12 mouse cellular contexts compared by ENCODE assay signal in genomic region chr6:54704539-54704845, GRCm38 (mm10). TPM values are rescaled to one million over a fixed set of nuclear protein-coding genes. Genes with fewer than 3 reads are reported as not detected.
A peak's percentile ranks its signal among the peaks of the same experiment; 100 is the strongest.
DNase-seq lines count a peak whose midpoint lies in the region; ATAC-seq and TF ChIP-seq lines count a peak whose summit lies in the region.
"Had no signal": no experiment of that assay in that cellular context is flagged by ENCODE, and none has a peak within 500 bp of the region (broad histone marks: within the 10 kb centered on the region; RNA-seq: fewer than 3 reads in every experiment).

No protein-coding gene starts in this region.

- H3K9ac ChIP-seq in heart, embryonic 11.5 days (ENCODE audit: low read depth, low read length) = no peak overlapping the region
- H3K9ac ChIP-seq in forebrain, embryonic 13.5 days = peak overlapping the region; percentile 50; the same call in 1 of the 2 replicates
- no peak overlapping the region for H3K9ac ChIP-seq in hindbrain, embryonic 16.5 days (ENCODE audit: low read depth, low read length)
- 0 out of 2 replicates have a peak overlapping the region, but pooled peaks have one; percentile 2 for H3K9ac ChIP-seq in midbrain, postnatal 0 days (replicated peaks; ENCODE audit: low read length, poor library complexity, severe bottlenecking)

- peaks cover 18% of the 10 kb centered on the region for H3K4me1 ChIP-seq in heart, embryonic 10.5 days
- peaks cover 6% of the 10 kb centered on the region; the same call in 1 of the 2 replicates for H3K4me1 ChIP-seq in heart, embryonic 11.5 days (ENCODE audit: control insufficient read depth, insufficient read depth, low read length)
- H3K4me1 ChIP-seq in forebrain, embryonic 13.5 days = peaks cover 46% of the 10 kb centered on the region
- peaks cover 15% of the 10 kb centered on the region for H3K4me1 ChIP-seq in hindbrain, embryonic 16.5 days (ENCODE audit: control insufficient read depth, insufficient read depth, low read depth, low read length)
- no peaks in the 10 kb centered on the region for H3K4me1 ChIP-seq in midbrain, postnatal 0 days (ENCODE audit: insufficient read depth, low read length)

- H3K36me3 ChIP-seq in heart, embryonic 10.5 days = no peaks in the 10 kb centered on the region
- no peaks in the 10 kb centered on the region for H3K36me3 ChIP-seq in heart, embryonic 11.5 days (ENCODE audit: control insufficient read depth, insufficient read depth, low read length)
- H3K36me3 ChIP-seq in forebrain, embryonic 13.5 days (ENCODE audit: poor library complexity, severe bottlenecking) = no peaks in the 10 kb centered on the region
- H3K36me3 ChIP-seq in hindbrain, embryonic 16.5 days (ENCODE audit: control insufficient read depth, insufficient read depth, low read length) = peaks cover 3% of the 10 kb centered on the region; the same call in 1 of the 2 replicates
- H3K36me3 ChIP-seq in midbrain, postnatal 0 days (ENCODE audit: insufficient read depth, low read length) = no peaks in the 10 kb centered on the region; the same call in 1 of the 2 replicates

- WGBS in heart, embryonic 10.5 days = 25% methylated on average over 6 of the region's 6 CpGs
- WGBS in heart, embryonic 11.5 days (ENCODE audit: insufficient replicate concordance) = 35% methylated on average over 6 of the region's 6 CpGs
- WGBS in forebrain, embryonic 13.5 days = 22% methylated on average over 6 of the region's 6 CpGs
- 28% methylated on average over 6 of the region's 6 CpGs for WGBS in hindbrain, embryonic 16.5 days
- WGBS in midbrain, postnatal 0 days = 24% methylated on average over 6 of the region's 6 CpGs

- H3K4me3 ChIP-seq in heart, embryonic 10.5 days = no peak overlapping the region
- H3K4me3 ChIP-seq in heart, embryonic 11.5 days (ENCODE audit: low read depth, low read length) = no peak overlapping the region
- H3K4me3 ChIP-seq in forebrain, embryonic 13.5 days = no peak overlapping the region
- H3K4me3 ChIP-seq in hindbrain, embryonic 16.5 days (ENCODE audit: low read length) = no peak overlapping the region
- H3K4me3 ChIP-seq in midbrain, postnatal 0 days (ENCODE audit: low read depth, low read length) = no peak overlapping the region

- intact Hi-C loops in gastrocnemius, postnatal 14 days (cut with DNase I; ENCODE audit: low total_unique reads) = loop anchor here (10.0 kb wide), 2 partner anchors 210 to 300 kb away; no protein-coding TSS in a partner anchor

- DNase-seq in heart, embryonic 10.5 days (ENCODE audit: low spot score) = peak; percentile 50
- no peak for DNase-seq in midbrain, postnatal 0 days (ENCODE audit: low spot score)
- DNase-seq in cerebellum, postnatal 36 days = no peak
- no peak for DNase-seq in gastrocnemius, postnatal 14 days
- no peak for DNase-seq in cerebellum, adult 8-10 months
- DNase-seq: cerebellum, adult 18-20 months; heart, postnatal 10 days; right cerebral cortex, postnatal 25 days had no signal

- no peaks in the 10 kb centered on the region for H3K9me3 ChIP-seq in heart, embryonic 10.5 days
- H3K9me3 ChIP-seq in heart, embryonic 11.5 days (replicated peaks; ENCODE audit: control insufficient read depth, low read length) = no peaks in the 10 kb centered on the region
- H3K9me3 ChIP-seq in forebrain, embryonic 13.5 days (replicated peaks) = no peaks in the 10 kb centered on the region
- H3K9me3 ChIP-seq in hindbrain, embryonic 16.5 days (ENCODE audit: control insufficient read depth, low read length) = no peaks in the 10 kb centered on the region
- H3K9me3 ChIP-seq in midbrain, postnatal 0 days (ENCODE audit: low read length) = no peaks in the 10 kb centered on the region

- H3K27me3 ChIP-seq in heart, embryonic 10.5 days (ENCODE audit: insufficient read depth, poor library complexity, severe bottlenecking) = peaks cover 52% of the 10 kb centered on the region
- H3K27me3 ChIP-seq in heart, embryonic 11.5 days (ENCODE audit: control insufficient read depth, insufficient read depth, low read length) = peaks cover 24% of the 10 kb centered on the region
- H3K27me3 ChIP-seq in forebrain, embryonic 13.5 days = peaks cover 7% of the 10 kb centered on the region; the same call in 1 of the 2 replicates
- no peaks in the 10 kb centered on the region for H3K27me3 ChIP-seq in hindbrain, embryonic 16.5 days (replicated peaks; ENCODE audit: control insufficient read depth, insufficient read depth, low read length)
- H3K27me3 ChIP-seq in midbrain, postnatal 0 days (ENCODE audit: insufficient read depth, low read length) = no peaks in the 10 kb centered on the region

- no peak for ATAC-seq in heart, embryonic 11.5 days (replicated peaks; ENCODE audit: insufficient number of reproducible peaks, low FRiP score, low TSS enrichment)
- no peak for ATAC-seq in forebrain, embryonic 13.5 days
- no peak for ATAC-seq in hindbrain, embryonic 16.5 days
- ATAC-seq in midbrain, postnatal 0 days (ENCODE audit: low FRiP score) = 0 out of 2 replicates have a peak, but pooled peaks have one; percentile 28

- H3K27ac ChIP-seq in heart, embryonic 10.5 days = no peak overlapping the region
- no peak overlapping the region for H3K27ac ChIP-seq in heart, embryonic 11.5 days (ENCODE audit: low read depth, low read length)
- H3K27ac ChIP-seq in forebrain, embryonic 13.5 days = peak overlapping the region; percentile 86
- peak overlapping the region; percentile 63 for H3K27ac ChIP-seq in hindbrain, embryonic 16.5 days (ENCODE audit: low read depth, low read length)
- peak overlapping the region; percentile 12; the same call in 1 of the 2 replicates for H3K27ac ChIP-seq in midbrain, postnatal 0 days (ENCODE audit: low read depth, low read length)

- no peak for TF ChIP-seq CTCF in midbrain, postnatal 0 days (IDR thresholded peaks at IDR 0.05)

- H3K4me2 ChIP-seq in heart, embryonic 11.5 days = no peak overlapping the region
- H3K4me2 ChIP-seq in forebrain, embryonic 13.5 days = no peak overlapping the region; the same call in 1 of the 2 replicates
- no peak overlapping the region for H3K4me2 ChIP-seq in hindbrain, embryonic 16.5 days (ENCODE audit: low read length)
- no peak overlapping the region for H3K4me2 ChIP-seq in midbrain, postnatal 0 days (ENCODE audit: low read depth, low read length, poor library complexity, severe bottlenecking)

RNA-seq across cellular contexts. Expression of gene Mturn, which starts 23.1 kb away (rescaled TPM):
- polyA plus RNA-seq in heart, embryonic 10.5 days (2016; fragmentation: Nextera tagmentation; extraction: Ambion mirVana) = 3.4 and 3.9 TPM in 2 replicates
- polyA plus RNA-seq in heart, embryonic 11.5 days (2014; fragmentation: Nextera tagmentation; extraction: Ambion mirVana) = 3.7 and 4.4 TPM in 2 replicates
- polyA plus RNA-seq in forebrain, embryonic 13.5 days (2015; fragmentation: Nextera tagmentation; extraction: Ambion mirVana) = 54.3 and 55.7 TPM in 2 replicates
- 94.3 and 104 TPM in 2 replicates for polyA plus RNA-seq in hindbrain, embryonic 16.5 days (2015; fragmentation: Nextera tagmentation; extraction: Ambion mirVana)
- total RNA-seq in midbrain, postnatal 0 days (2014; rRNA removed) = 163 and 213 TPM in 2 replicates
- polyA plus RNA-seq in midbrain, postnatal 0 days (2015; fragmentation: Nextera tagmentation; extraction: Ambion mirVana) = 92.8 and 93.2 TPM in 2 replicates
- total RNA-seq in gastrocnemius, postnatal 14 days (2021) = 1 to 10 TPM; 6.9 to 8.0 TPM
- total RNA-seq: granulocyte monocyte progenitor cell, adult 5-6 weeks had no signal

Comparison
In these comparisons a context has a peak if more than half of its experiments do, and no peak if none do; other contexts are left out.
1. H3K27ac ChIP-seq: peak in forebrain, embryonic 13.5 days (single experiment), hindbrain, embryonic 16.5 days (single experiment) and midbrain, postnatal 0 days (single experiment); none in heart, embryonic 10.5 days (single experiment) and heart, embryonic 11.5 days (single experiment).
2. H3K9ac ChIP-seq: peak in forebrain, embryonic 13.5 days (single experiment) and midbrain, postnatal 0 days (single experiment); none in heart, embryonic 11.5 days (single experiment) and hindbrain, embryonic 16.5 days (single experiment).
3. RNA of gene Mturn, which starts 23.1 kb away (polyA plus RNA-seq): 94.3 to 104 TPM in hindbrain, embryonic 16.5 days, 92.8 to 93.2 TPM in midbrain, postnatal 0 days and 54.3 to 55.7 TPM in forebrain, embryonic 13.5 days; 3.7 to 4.4 TPM in heart, embryonic 11.5 days and 3.4 to 3.9 TPM in heart, embryonic 10.5 days; every median in the first group is over 10 times any median in the second.